Mouse (Mus musculus) neural tube, embryonic 11.5 days (tissue): ENCODE results near the gene Trem2. TPM values are rescaled to one million over a fixed set of nuclear protein-coding genes. Genes with fewer than 3 reads are reported as not detected.
"Not testable (repeated sequence)": the region's sequence is repeated elsewhere in the genome, so short reads cannot be mapped to it uniquely, and the experiment has no call there.

Experiments
- ATAC-seq: fragments of 200-750 bp; cut with Nextera tagmentation; 2 replicates; pipeline ENCODE4 v1.8.0; 2017; ENCODE audit warnings: moderate number of reproducible peaks, mild to moderate bottlenecking, moderate TSS enrichment, moderate library complexity; ENCODE audit not compliant: insufficient read depth, low FRiP score, low TSS enrichment
- DNase-seq: peaks from one replicate; pipeline ENCODE4 v3.0.0-alpha.2; 2015; ENCODE audit warnings: low spot score
- H3K27ac ChIP-seq: fragments of 300-500 bp; sonication (generic); 2 replicates; pipeline ENCODE4 v1.5.1; 2014; ENCODE audit warnings: low read depth, mild to moderate bottlenecking, low read length
- H3K27me3 ChIP-seq: fragments of 300-500 bp; sonication (generic); 2 replicates; pipeline ENCODE4 v1.6.1; 2014; ENCODE audit warnings: mild to moderate bottlenecking, low read length, mixed read lengths; ENCODE audit not compliant: control insufficient read depth, insufficient read depth
- H3K36me3 ChIP-seq: fragments of 300-500 bp; sonication (generic); 2 replicates; pipeline ENCODE4 v1.6.1; 2014; ENCODE audit warnings: mild to moderate bottlenecking, low read length, moderate library complexity, mixed read lengths; ENCODE audit not compliant: control insufficient read depth, insufficient read depth
- H3K4me1 ChIP-seq: fragments of 300-500 bp; sonication (generic); 2 replicates; pipeline ENCODE4 v1.6.1; 2014; ENCODE audit warnings: low read length, mixed read lengths; ENCODE audit not compliant: control insufficient read depth, insufficient read depth
- H3K4me2 ChIP-seq: fragments of 300-500 bp; sonication (generic); 2 replicates; pipeline ENCODE4 v1.6.1; 2014; ENCODE audit warnings: low read depth, mild to moderate bottlenecking, moderate library complexity
- H3K4me3 ChIP-seq: fragments of 300-500 bp; sonication (generic); 2 replicates; pipeline ENCODE4 v1.5.1; 2014; ENCODE audit warnings: low read depth, low read length
- H3K9ac ChIP-seq: fragments of 300-500 bp; sonication (generic); 2 replicates; pipeline ENCODE4 v1.6.1; 2014; ENCODE audit warnings: mild to moderate bottlenecking, low read length
- H3K9me3 ChIP-seq: fragments of 300-500 bp; sonication (generic); 2 replicates; pipeline ENCODE4 v1.6.1; 2016; ENCODE audit warnings: low read length; ENCODE audit not compliant: control insufficient read depth
- WGBS: fragments of 180-500 bp; shearing (Covaris S2); extraction: QIAGEN DNeasy Blood & Tissue Kit; methylation state at CpG from one replicate; pipeline ENCODE4 v1.1.7; 2014; 5-methylcytosine and 5-hydroxymethylcytosine counted together
- polyA plus RNA-seq: library from polyadenylated mRNA; unstranded; fragments of >200 nt; fragmentation: Nextera tagmentation; extraction: Ambion mirVana; gene quantifications from 2 replicates; pipeline ENCODE4 v1.2.1, GENCODE M21; 2014

Trem2 gene
- polyA plus RNA-seq, result 1.7 and 1.8 TPM in 2 replicates

DNA sequence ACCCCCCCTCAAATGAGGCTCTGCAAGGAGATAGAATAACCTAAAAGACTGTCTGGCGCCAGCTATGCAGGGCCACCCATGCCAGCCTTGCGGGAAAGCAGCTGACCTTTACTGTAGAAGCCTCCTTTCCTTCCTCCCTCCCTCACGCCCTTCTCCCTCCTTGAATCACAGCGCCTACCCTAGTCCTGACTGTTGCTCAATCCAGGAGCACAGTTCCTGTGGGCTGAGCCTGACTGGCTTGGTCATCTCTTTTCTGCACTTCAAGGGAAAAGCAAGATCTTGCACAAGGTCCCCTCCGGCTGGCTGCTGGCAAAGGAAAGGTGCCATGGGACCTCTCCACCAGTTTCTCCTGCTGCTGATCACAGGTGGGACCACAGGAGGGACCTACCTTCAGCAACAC, at the start of gene Trem2:
Trem2 (plus strand) TSS at position 171 of the 400 bp plus-strand sequence.
- no peak within 1 kb of the TSS for H3K4me3 ChIP-seq
- ATAC-seq (no peak), DNase-seq (no peak)
- H3K36me3 ChIP-seq, result no peaks in the 10 kb centered on the region
- H3K9me3 ChIP-seq, result no peaks in the 10 kb centered on the region
- no peak within 1 kb of the TSS for H3K4me2 ChIP-seq
- H3K27ac ChIP-seq, result no peak within 1 kb of the TSS
- no peaks in the 10 kb centered on the region for H3K27me3 ChIP-seq
- H3K9ac ChIP-seq, result no peak within 1 kb of the TSS
- 80% methylated on average over 5 of the region's 5 CpGs for WGBS
- no peaks in the 10 kb centered on the region for H3K4me1 ChIP-seq

DNA sequence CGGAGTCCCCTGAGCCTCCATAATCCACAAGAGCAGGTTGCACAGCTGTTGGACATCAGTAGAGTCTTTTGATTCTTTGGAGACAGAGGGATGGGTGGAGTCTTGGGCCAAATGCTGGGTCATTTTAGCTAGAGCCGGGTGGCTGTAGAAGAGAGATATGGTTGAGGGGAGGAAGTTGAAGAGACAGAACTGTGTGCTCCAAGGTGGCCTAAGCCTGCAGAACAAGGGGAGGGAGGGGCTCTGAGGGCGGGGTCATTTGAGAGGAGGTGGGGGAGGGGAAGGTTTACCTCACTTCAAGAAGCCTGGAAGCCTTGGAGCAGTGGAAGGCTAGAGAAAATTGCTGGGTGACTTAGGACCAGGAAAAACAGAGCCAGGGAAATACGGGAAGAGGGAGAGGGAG, 47.0 kb upstream of the Trem2 start, which contains the start of gene Treml2:
Treml2 (plus strand) TSS at position 296 of the 400 bp plus-strand sequence.
- Histone ChIP-seq H3K27ac (no peak within 1 kb of the TSS), H3K9me3 (no peaks in the 10 kb centered on the region), H3K4me2 (no peak within 1 kb of the TSS), H3K4me3 (no peak within 1 kb of the TSS), H3K36me3 (no peaks in the 10 kb centered on the region), H3K4me1 (no peaks in the 10 kb centered on the region), H3K9ac (no peak within 1 kb of the TSS), H3K27me3 (no peaks in the 10 kb centered on the region)
- ATAC-seq, result no peak
- WGBS, result 27% methylated on average over 3 of the region's 4 CpGs
- no peak for DNase-seq

DNA sequence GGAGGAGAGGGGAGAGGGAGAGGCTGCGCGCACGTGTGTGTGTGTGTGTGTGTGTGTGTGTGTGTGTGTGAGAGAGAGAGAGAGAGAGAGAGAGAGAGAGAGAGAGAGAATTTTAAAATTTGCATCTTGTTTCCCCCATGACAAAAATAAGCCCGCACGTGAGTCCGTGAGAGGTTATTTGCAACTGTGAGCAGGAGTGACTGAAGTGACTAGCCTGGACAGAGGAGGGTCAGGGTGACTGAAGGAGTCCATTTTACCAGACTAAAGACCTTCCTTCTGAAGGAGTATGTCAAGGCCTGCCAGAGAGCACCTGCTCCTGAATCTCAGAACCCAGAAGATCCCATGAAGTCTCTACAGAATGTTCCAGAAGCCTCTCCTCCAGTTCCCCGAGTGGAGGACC, 46.4 kb upstream of the Trem2 start:
- Histone ChIP-seq H3K36me3 (no peaks in the 10 kb centered on the region), H3K4me1 (no peaks in the 10 kb centered on the region), H3K9ac (no peak overlapping the region), H3K4me2 (no peak overlapping the region), H3K9me3 (no peaks in the 10 kb centered on the region), H3K27ac (no peak overlapping the region), H3K4me3 (no peak overlapping the region), H3K27me3 (no peaks in the 10 kb centered on the region)
- 59% methylated on average over 6 of the region's 7 CpGs for WGBS
- no peak for DNase-seq
- ATAC-seq, result no peak

DNA sequence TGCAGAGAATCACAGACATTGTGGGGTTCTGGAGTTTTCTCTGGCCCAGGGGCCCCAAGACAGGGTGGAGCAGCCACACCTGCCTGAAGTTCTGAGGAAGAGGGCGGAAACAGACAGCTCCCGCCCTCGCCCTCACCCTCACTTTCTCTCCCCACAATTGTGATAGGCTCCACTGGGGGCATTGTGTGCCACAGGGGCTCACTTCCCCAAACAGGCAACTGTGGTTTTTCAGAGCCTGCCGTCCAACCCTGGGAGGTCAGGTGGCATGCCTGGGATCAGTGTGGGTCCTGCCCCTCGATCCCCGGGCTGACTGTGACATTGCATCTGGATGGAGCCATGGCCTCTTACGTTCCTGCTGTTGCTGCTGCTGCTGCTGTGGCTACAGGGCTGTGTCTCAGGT, 46.0 kb upstream of the Trem2 start:
- no peak overlapping the region for H3K4me3 ChIP-seq
- H3K27me3 ChIP-seq, result no peaks in the 10 kb centered on the region
- H3K4me2 ChIP-seq, result no peak overlapping the region
- H3K9me3 ChIP-seq, result no peaks in the 10 kb centered on the region
- no peak overlapping the region for H3K9ac ChIP-seq
- ATAC-seq (no peak), DNase-seq (no peak)
- WGBS, result 78% methylated on average over 7 of the region's 7 CpGs
- H3K27ac ChIP-seq, result no peak overlapping the region
- H3K36me3 ChIP-seq, result no peaks in the 10 kb centered on the region
- no peaks in the 10 kb centered on the region for H3K4me1 ChIP-seq

DNA sequence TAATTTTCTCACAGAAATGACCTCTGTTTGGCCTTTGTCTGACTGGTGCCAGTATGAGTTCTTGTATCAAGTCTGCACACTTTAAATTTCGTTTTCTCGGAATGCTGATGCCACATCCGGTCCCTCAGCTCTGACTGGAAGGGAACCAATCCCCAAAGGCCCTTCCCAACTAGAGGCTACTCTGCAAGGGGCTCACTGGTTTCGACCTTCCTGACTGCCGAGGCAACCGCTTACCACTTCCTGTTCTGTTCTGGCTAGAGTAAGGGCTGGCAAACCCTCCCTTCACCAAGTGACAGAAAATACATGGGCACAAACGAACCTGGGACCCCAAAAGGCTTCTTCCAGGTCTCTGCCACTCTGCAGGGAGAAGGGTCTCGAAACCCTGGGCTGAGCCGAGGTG, 45.3 kb upstream of the Trem2 start:
- Histone ChIP-seq H3K27ac (no peak overlapping the region), H3K9me3 (no peaks in the 10 kb centered on the region), H3K4me2 (no peak overlapping the region), H3K36me3 (no peaks in the 10 kb centered on the region), H3K9ac (no peak overlapping the region), H3K4me3 (no peak overlapping the region), H3K4me1 (no peaks in the 10 kb centered on the region), H3K27me3 (no peaks in the 10 kb centered on the region)
- no peak for ATAC-seq
- DNase-seq, result no peak
- 77% methylated on average over 9 of the region's 9 CpGs for WGBS

DNA sequence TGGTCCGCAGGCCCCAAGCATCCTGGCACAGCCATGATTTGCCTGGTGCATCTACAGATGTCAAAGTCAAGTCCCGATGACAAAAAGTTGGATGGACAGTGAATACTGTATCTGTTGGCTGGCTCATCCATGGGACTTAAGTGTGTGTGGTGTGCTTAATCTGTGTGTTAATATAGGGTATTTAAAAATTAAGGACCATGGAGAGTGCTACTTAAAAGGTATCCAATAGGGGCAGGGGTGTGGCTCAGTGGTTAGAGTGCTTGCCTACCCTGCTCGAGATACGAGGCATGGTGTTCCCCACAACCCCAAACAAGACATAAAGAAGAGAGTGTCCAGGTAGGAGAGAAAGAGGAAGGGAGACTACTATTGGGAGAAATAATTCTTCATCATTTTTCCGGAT, 44.4 kb upstream of the Trem2 start:
- H3K4me2 ChIP-seq, result no peak overlapping the region
- ATAC-seq, result no peak
- DNase-seq, result no peak
- no peaks in the 10 kb centered on the region for H3K36me3 ChIP-seq
- H3K27ac ChIP-seq, result no peak overlapping the region
- H3K4me3 ChIP-seq, result no peak overlapping the region
- WGBS, result 81% methylated on average over 5 of the region's 5 CpGs
- no peak overlapping the region for H3K9ac ChIP-seq
- H3K27me3 ChIP-seq, result no peaks in the 10 kb centered on the region
- no peaks in the 10 kb centered on the region for H3K4me1 ChIP-seq
- H3K9me3 ChIP-seq, result no peaks in the 10 kb centered on the region

DNA sequence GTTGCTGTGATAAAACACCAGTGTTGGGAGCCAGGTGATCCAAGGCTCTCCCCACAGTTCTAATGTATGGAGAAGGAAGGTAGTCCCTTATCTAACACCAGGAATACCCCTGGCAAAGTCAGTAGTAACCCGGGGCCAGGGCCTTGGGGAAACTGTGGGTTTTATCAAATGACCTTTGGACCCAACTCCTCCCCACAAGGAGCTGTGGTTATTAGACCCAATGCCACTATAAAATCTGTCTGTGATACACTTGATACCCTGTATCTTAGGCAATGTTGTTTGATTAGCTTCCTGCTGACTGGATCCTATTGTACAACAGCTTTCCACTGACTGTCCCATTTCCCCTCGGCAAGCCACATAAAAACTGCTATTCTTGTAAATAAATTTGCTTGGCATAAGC, 34.1 kb upstream of the Trem2 start:
- no peaks in the 10 kb centered on the region for H3K36me3 ChIP-seq
- WGBS, result 85% methylated on average over 2 of the region's 2 CpGs
- H3K27me3 ChIP-seq, result no peaks in the 10 kb centered on the region
- no peak overlapping the region for H3K4me2 ChIP-seq
- no peaks in the 10 kb centered on the region for H3K4me1 ChIP-seq
- DNase-seq (no peak), ATAC-seq (no peak)
- H3K27ac ChIP-seq, result no peak overlapping the region
- no peak overlapping the region for H3K4me3 ChIP-seq
- no peaks in the 10 kb centered on the region for H3K9me3 ChIP-seq
- H3K9ac ChIP-seq, result no peak overlapping the region

DNA sequence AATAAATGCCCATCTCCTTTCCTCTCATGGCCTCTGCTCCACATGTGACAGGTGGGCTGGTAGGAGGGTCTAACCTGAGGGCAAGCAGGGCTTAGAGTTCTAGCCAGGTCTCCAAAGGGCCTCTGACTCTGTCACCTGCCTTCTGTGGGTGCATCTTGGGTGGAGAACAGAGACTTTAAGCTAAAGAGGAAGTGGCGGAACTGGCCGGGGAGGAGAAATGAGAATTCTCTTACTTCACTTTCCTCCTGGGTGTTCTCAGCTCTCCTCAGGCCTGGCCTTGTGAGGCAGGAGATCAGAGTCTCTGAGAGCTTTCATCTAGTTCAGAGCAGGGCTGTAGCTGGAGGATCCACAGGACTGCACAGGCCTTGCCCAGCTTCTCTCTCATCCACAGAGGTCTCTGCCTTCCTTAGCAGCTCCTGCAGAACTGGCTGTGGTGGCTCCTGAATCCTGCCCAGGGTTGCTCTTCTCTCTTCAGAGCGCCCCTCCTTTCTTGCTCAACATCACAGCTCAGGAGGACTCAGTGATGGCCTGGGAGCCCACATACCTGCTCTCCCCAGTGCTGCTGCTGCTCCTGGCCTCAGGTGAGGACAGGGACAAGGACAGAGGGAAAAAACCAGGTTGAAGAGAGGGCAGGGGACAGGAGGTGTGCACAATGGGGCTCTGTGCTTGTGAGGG, 30.2 kb upstream of the Trem2 start, which contains the start of gene B430306N03Rik:
B430306N03Rik (plus strand) TSS at position 237 of the 675 bp plus-strand sequence.
- not testable (repeated sequence) for H3K36me3 ChIP-seq, ATAC-seq, H3K4me2 ChIP-seq

DNA sequence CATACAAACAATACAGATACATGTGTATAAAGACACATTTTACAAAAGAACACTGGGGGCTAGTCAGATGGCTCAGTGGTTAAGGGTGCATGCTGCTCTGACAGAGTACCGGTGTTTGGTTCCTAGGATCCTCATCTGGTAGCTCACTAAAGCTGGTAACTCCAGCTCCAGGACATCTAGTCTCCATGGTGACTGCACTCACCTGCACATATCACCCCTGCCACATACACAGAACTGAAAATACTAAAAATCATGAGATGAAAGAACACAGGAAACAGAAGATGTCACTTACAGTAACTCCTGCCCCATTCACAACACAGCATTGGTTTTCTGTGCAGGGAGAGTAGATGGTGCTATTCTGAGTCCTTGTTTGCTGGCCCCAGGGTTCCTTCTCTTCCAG, 27.5 kb upstream of the Trem2 start:
- DNase-seq (no peak), ATAC-seq (no peak)
- Histone ChIP-seq H3K4me1 (no peaks in the 10 kb centered on the region), H3K27me3 (no peaks in the 10 kb centered on the region), H3K4me2 (no peak overlapping the region), H3K4me3 (no peak overlapping the region), H3K9ac (no peak overlapping the region), H3K36me3 (no peaks in the 10 kb centered on the region), H3K9me3 (no peaks in the 10 kb centered on the region), H3K27ac (no peak overlapping the region)
- WGBS, result 91% methylated on average over 1 of the region's 1 CpGs

More for the DNA sequence above, 30.2 kb upstream of the Trem2 start, which contains the start of gene B430306N03Rik:
- not testable (repeated sequence) for H3K27ac ChIP-seq, H3K9me3 ChIP-seq, H3K9ac ChIP-seq, H3K4me1 ChIP-seq, H3K4me3 ChIP-seq, DNase-seq, H3K27me3 ChIP-seq
- WGBS, result 78% methylated on average over 3 of the region's 3 CpGs
